Mouse (Mus musculus) thymus, postnatal 25 days (tissue): ENCODE results near the gene Vmn1r220.
"Not testable (repeated sequence)": the region's sequence is repeated elsewhere in the genome, so short reads cannot be mapped to it uniquely, and the experiment has no call there.

Experiments used
- DNase-seq: peaks from one replicate; pipeline ENCODE4 v3.0.0; 2022

Gene Vmn1r220

GRCm38 (mm10) chr13:23187875-23188274, at the start of gene Vmn1r220:
Vmn1r220 (minus strand) TSS chr13:23187975.
- DNase-seq, result no peak

GRCm38 (mm10) chr13:23235847-23236246, 48.1 kb upstream of the Vmn1r220 start, which contains the start of gene Vmn1r222:
Vmn1r222 (minus strand) TSS chr13:23235947.
- not testable (repeated sequence) for DNase-seq

GRCm38 (mm10) chr13:23213827-23214226, 26.1 kb upstream of the Vmn1r220 start, which contains the start of gene Vmn1r221:
Vmn1r221 (plus strand) TSS chr13:23214127.
- DNase-seq, result not testable (repeated sequence)

DNA sequence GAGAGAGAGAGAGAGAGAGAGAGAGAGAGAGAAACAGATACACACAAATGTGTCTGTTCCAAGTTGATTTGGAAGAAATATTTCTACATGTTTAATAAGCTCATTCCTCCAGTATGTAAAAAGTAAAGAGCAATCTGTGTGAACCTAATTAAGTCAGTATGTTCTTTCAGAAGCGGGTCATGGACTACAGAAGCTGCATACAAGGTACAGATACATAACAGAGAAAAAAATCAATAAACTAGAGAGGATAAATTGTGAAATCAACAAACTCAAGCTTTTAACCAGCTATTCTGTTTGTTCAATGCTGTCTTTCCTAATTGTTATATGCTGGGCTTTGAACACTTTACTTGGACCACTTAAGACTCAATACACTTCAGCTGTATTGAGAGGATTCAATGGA, 16.1 kb upstream of the Vmn1r220 start:
- not testable (repeated sequence) for DNase-seq

DNA sequence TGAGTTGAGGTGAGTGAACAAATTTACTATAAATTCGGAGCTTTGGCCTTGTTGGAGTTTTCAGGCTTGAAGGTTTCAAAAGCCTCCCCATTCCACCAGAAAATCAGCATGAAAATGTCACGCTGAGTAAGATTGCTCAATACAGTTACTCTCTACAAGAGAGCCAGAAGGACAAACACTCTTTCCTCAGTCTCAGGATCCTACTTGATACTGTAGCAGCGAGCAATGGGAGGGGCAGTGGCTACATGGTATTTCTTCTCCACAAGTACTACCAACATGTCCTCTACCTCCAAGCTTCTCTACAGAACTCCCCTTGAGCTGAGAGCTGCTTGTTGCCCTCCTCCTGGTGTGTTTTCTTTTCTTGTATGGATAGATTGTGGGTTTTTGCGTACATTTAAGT, 21.3 kb downstream of the Vmn1r220 start:
- DNase-seq, result not testable (repeated sequence)

DNA sequence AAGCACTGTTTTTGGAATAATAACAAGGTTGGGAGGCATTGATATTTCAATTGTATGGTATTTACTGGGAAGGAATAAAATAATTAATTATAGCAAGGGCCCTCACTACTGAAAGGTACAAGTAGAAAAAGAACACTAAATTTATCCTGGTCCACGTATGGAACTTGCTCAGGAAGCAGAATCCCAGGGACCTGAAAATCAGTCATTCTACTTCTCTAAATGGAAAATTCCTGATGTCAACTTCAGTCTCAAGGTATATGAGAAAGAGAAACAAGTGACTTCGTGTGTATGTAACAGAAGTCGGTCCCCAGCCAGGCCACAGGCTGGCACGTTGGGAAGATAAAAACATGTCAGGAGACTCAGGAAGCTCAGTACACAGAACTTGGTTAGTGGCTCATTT, 28.8 kb downstream of the Vmn1r220 start, which contains the start of gene Vmn1r219:
Gene Vmn1r219 (plus strand): TSS at position 301 of the 400 bp plus-strand sequence.
- DNase-seq, result no peak

DNA sequence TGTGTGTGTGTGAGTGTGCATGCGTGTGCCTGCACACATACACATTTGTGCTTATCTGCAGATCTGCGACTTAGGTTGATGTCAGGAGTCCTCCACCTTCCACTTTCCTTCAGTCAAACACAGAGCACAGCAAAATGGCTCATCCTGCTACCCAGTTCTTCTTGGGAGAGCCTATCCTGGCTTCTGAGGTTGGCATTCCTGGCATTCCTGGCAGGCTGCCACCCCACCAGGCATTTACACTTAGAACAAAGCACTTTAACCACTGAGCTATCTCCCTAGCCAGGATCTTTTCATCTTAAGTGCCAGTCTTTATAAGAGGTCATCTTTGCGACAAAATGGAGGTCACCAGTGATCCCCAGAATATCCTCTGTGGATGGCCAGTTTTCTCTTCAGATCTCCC, 29.9 kb downstream of the Vmn1r220 start:
- no peak for DNase-seq

- DNase-seq, result no peak
Measured at GRCm38 (mm10) chr13:23138880-23139279, 48.9 kb downstream of the Vmn1r220 start.

DNA sequence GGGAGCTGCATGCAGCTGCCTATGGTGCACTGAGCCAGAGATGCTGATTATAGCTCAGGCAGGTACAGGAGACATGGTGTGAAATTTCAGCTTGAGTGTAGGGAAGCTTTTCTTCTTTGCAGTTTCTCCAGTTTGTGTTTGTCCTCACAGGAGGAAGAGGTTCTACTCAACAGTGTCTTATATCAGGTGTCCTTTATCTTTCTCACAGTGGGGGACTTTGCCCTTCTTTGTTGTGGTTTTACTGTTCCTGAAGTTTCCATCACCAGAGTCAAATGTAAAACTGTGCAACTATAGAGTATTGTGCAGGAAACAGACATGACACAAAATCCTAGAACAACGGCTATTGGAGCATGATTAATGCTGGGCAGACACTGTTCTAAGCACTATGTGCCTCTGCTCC, 54.3 kb downstream of the Vmn1r220 start:
- no peak for DNase-seq

- DNase-seq, result no peak
Measured at GRCm38 (mm10) chr13:23133099-23133498, 54.7 kb downstream of the Vmn1r220 start, which contains the start of gene Vmn1r218. Vmn1r218 (plus strand) TSS chr13:23133155.
